In the genomic region with DNA sequence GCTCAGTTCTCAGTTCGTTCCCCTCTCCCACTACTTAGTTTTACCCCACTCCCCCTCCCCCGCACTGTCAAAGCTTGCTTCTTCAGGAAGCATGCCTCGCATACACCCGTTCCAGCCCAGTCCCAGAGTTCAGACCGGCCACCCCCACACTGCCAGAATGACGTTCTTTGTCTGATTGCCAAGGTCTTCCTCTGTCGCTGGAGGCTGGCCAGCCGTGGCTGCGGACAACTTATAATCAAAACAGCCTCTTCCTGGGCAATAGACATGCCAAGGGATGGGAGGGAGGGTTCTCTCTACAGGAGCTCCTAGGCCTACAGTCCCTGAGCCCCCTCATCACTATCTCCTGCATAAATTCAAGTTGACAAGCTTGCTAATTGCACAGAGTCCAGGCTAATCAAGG, we compare ENCODE assay signal across 9 mouse cellular contexts. TPM values are rescaled to one million over a fixed set of nuclear protein-coding genes. Genes with fewer than 3 reads are reported as not detected.
DNase-seq lines count a peak whose midpoint lies in the region; ATAC-seq and TF ChIP-seq lines count a peak whose summit lies in the region.
"Had no signal": no experiment of that assay in that cellular context is flagged by ENCODE, and none has a peak within 500 bp of the region (broad histone marks: within the 10 kb centered on the region; RNA-seq: fewer than 3 reads in every experiment).

No protein-coding gene starts in this region.

- no peak overlapping the region for H3K27ac ChIP-seq in midbrain, embryonic 11.5 days (ENCODE audit: low read depth, low read length)
- no peak overlapping the region for H3K27ac ChIP-seq in midbrain, embryonic 10.5 days (replicated peaks)
- peak overlapping the region; percentile 85 for H3K27ac ChIP-seq in forebrain, embryonic 13.5 days
- peak overlapping the region; percentile 61 for H3K27ac ChIP-seq in hindbrain, embryonic 16.5 days (ENCODE audit: low read depth, low read length)
- no peak overlapping the region for H3K27ac ChIP-seq in stomach, embryonic 15.5 days

- DNase-seq in midbrain, embryonic 11.5 days (ENCODE audit: low spot score, missing footprints), result no peak
- no peak for DNase-seq in midbrain, embryonic 10.5 days (ENCODE audit: low spot score)
- peak; percentile 42 for DNase-seq in lung, adult 2 months

- no peak overlapping the region for H3K9ac ChIP-seq in midbrain, embryonic 11.5 days (ENCODE audit: low read length)
- H3K9ac ChIP-seq in forebrain, embryonic 13.5 days, result no peak overlapping the region
- no peak overlapping the region for H3K9ac ChIP-seq in hindbrain, embryonic 16.5 days (ENCODE audit: low read depth, low read length)
- H3K9ac ChIP-seq in stomach, embryonic 15.5 days, result no peak overlapping the region

- no peak for TF ChIP-seq POLR2A in lung, adult 2 months (IDR thresholded peaks at IDR 0.05; ENCODE audit: borderline replicate concordance, extremely low read depth, low read depth, low read length)

- H3K36me3 ChIP-seq in midbrain, embryonic 11.5 days (ENCODE audit: control insufficient read depth, insufficient read depth, low read length), result peaks cover 5% of the 10 kb centered on the region; the same call in 1 of the 2 replicates
- peaks cover 71% of the 10 kb centered on the region for H3K36me3 ChIP-seq in midbrain, embryonic 10.5 days
- peaks cover 23% of the 10 kb centered on the region for H3K36me3 ChIP-seq in forebrain, embryonic 13.5 days (ENCODE audit: poor library complexity, severe bottlenecking)
- H3K36me3 ChIP-seq in hindbrain, embryonic 16.5 days (ENCODE audit: control insufficient read depth, insufficient read depth, low read length), result no peaks in the 10 kb centered on the region
- no peaks in the 10 kb centered on the region for H3K36me3 ChIP-seq in stomach, embryonic 15.5 days
- H3K36me3 ChIP-seq: G1E had no signal

- ATAC-seq in midbrain, embryonic 11.5 days (ENCODE audit: low FRiP score), result peak; percentile 55; the same call in 1 of the 2 replicates
- ATAC-seq in forebrain, embryonic 13.5 days, result peak; percentile 41
- ATAC-seq in hindbrain, embryonic 16.5 days, result peak; percentile 70
- ATAC-seq in stomach, embryonic 15.5 days (ENCODE audit: insufficient read depth, low FRiP score, low read depth), result peak; percentile 78
- ATAC-seq in activated CD4-positive, CD25-positive, alpha-beta regulatory T cell, adult 4 months, result no peak
- ATAC-seq in erythroblast, adult 5-6 weeks (replicated peaks; ENCODE audit: low FRiP score, poor library complexity, severe bottlenecking), result no peak

- H3K4me1 ChIP-seq in midbrain, embryonic 11.5 days (ENCODE audit: control insufficient read depth, insufficient read depth, low read length), result peaks cover 18% of the 10 kb centered on the region; the same call in 1 of the 2 replicates
- peaks cover 52% of the 10 kb centered on the region for H3K4me1 ChIP-seq in midbrain, embryonic 10.5 days
- peaks cover 57% of the 10 kb centered on the region for H3K4me1 ChIP-seq in forebrain, embryonic 13.5 days
- peaks cover 41% of the 10 kb centered on the region for H3K4me1 ChIP-seq in hindbrain, embryonic 16.5 days (ENCODE audit: control insufficient read depth, insufficient read depth, low read depth, low read length)
- peaks cover 7% of the 10 kb centered on the region; the same call in 1 of the 2 replicates for H3K4me1 ChIP-seq in lung, adult 2 months (ENCODE audit: control insufficient read depth, insufficient read depth, low read length)
- peaks cover 12% of the 10 kb centered on the region for H3K4me1 ChIP-seq in stomach, embryonic 15.5 days

- 44% methylated on average over 9 of the region's 9 CpGs for WGBS in midbrain, embryonic 11.5 days
- 58% methylated on average over 9 of the region's 9 CpGs for WGBS in midbrain, embryonic 10.5 days
- 20% methylated on average over 9 of the region's 9 CpGs for WGBS in forebrain, embryonic 13.5 days
- 12% methylated on average over 9 of the region's 9 CpGs for WGBS in hindbrain, embryonic 16.5 days
- WGBS in lung, adult 2 months, result 9% methylated on average over 9 of the region's 9 CpGs
- 17% methylated on average over 9 of the region's 9 CpGs for WGBS in stomach, embryonic 15.5 days

- no peaks in the 10 kb centered on the region for H3K9me3 ChIP-seq in midbrain, embryonic 11.5 days (ENCODE audit: control insufficient read depth, low read length)
- no peaks in the 10 kb centered on the region for H3K9me3 ChIP-seq in midbrain, embryonic 10.5 days (replicated peaks)
- no peaks in the 10 kb centered on the region for H3K9me3 ChIP-seq in forebrain, embryonic 13.5 days (replicated peaks)
- H3K9me3 ChIP-seq in hindbrain, embryonic 16.5 days (ENCODE audit: control insufficient read depth, low read length), result no peaks in the 10 kb centered on the region
- no peaks in the 10 kb centered on the region for H3K9me3 ChIP-seq in stomach, embryonic 15.5 days
- H3K9me3 ChIP-seq: G1E had no signal

- no peaks in the 10 kb centered on the region for H3K27me3 ChIP-seq in midbrain, embryonic 11.5 days (ENCODE audit: control insufficient read depth, insufficient read depth, low read length)
- H3K27me3 ChIP-seq in midbrain, embryonic 10.5 days (ENCODE audit: low read depth, poor library complexity, severe bottlenecking), result peaks cover 1% of the 10 kb centered on the region
- no peaks in the 10 kb centered on the region for H3K27me3 ChIP-seq in forebrain, embryonic 13.5 days
- no peaks in the 10 kb centered on the region for H3K27me3 ChIP-seq in hindbrain, embryonic 16.5 days (replicated peaks; ENCODE audit: control insufficient read depth, insufficient read depth, low read length)
- no peaks in the 10 kb centered on the region for H3K27me3 ChIP-seq in stomach, embryonic 15.5 days (replicated peaks)

- no peak for TF ChIP-seq CTCF in lung, adult 2 months (IDR thresholded peaks at IDR 0.05; ENCODE audit: insufficient read depth, low read length)

- no peak overlapping the region for H3K4me3 ChIP-seq in midbrain, embryonic 11.5 days (ENCODE audit: low read depth, low read length)
- H3K4me3 ChIP-seq in midbrain, embryonic 10.5 days, result no peak overlapping the region
- no peak overlapping the region for H3K4me3 ChIP-seq in forebrain, embryonic 13.5 days
- H3K4me3 ChIP-seq in hindbrain, embryonic 16.5 days (ENCODE audit: low read length), result no peak overlapping the region
- no peak overlapping the region for H3K4me3 ChIP-seq in lung, adult 2 months (replicated peaks; ENCODE audit: extremely low read depth, low read depth, low read length)
- H3K4me3 ChIP-seq in stomach, embryonic 15.5 days (replicated peaks), result no peak overlapping the region

- no peak overlapping the region for H3K4me2 ChIP-seq in midbrain, embryonic 11.5 days
- H3K4me2 ChIP-seq in forebrain, embryonic 13.5 days, result peak overlapping the region; percentile 27; the same call in 1 of the 2 replicates
- H3K4me2 ChIP-seq in hindbrain, embryonic 16.5 days (ENCODE audit: low read length), result no peak overlapping the region
- H3K4me2 ChIP-seq in stomach, embryonic 15.5 days, result 0 out of 2 replicates have a peak overlapping the region, but pooled peaks have one; percentile 8

RNA-seq across cellular contexts. Expression of gene Mapre3, which starts 45.8 kb away (rescaled TPM):
- 35.0 and 40.5 TPM in 2 replicates for polyA plus RNA-seq in midbrain, embryonic 11.5 days (2014; fragmentation: Nextera tagmentation; extraction: Ambion mirVana)
- polyA plus RNA-seq in midbrain, embryonic 10.5 days (2016; fragmentation: Nextera tagmentation; extraction: Ambion mirVana), result 22.9 and 38.2 TPM in 2 replicates
- polyA plus RNA-seq in forebrain, embryonic 13.5 days (2015; fragmentation: Nextera tagmentation; extraction: Ambion mirVana), result 64.1 and 72.9 TPM in 2 replicates
- polyA plus RNA-seq in hindbrain, embryonic 16.5 days (2015; fragmentation: Nextera tagmentation; extraction: Ambion mirVana), result 151 and 153 TPM in 2 replicates
- polyA plus RNA-seq in lung, adult 2 months (2012; rRNA removed), result 66.2 and 81.8 TPM in 2 replicates
- polyA plus RNA-seq in stomach, embryonic 15.5 days (2015; fragmentation: Nextera tagmentation; extraction: Ambion mirVana), result 19.7 and 21.3 TPM in 2 replicates
- 1 to 10 TPM; 2.5 to 2.7 TPM for polyA plus RNA-seq in activated CD4-positive, CD25-positive, alpha-beta regulatory T cell, adult 4 months (2017; shearing (Covaris generic))
- total RNA-seq in erythroblast, adult 5-6 weeks (2015; ENCODE audit: low replicate concordance), result 2.1 TPM in 1 of 2 replicates, not detected in the other
- 0.28 and 0.51 TPM in 2 replicates for total RNA-seq in erythroblast, adult 5-6 weeks (2017; ENCODE audit: low replicate concordance)
- polyA plus RNA-seq: G1E had no signal

RNA-seq across cellular contexts. Expression of gene Dpysl5, which starts 57.2 kb away (rescaled TPM):
- 81.4 and 89.1 TPM in 2 replicates for polyA plus RNA-seq in midbrain, embryonic 11.5 days (2014; fragmentation: Nextera tagmentation; extraction: Ambion mirVana)
- polyA plus RNA-seq in midbrain, embryonic 10.5 days (2016; fragmentation: Nextera tagmentation; extraction: Ambion mirVana), result 90.7 and 126 TPM in 2 replicates
- 118 and 134 TPM in 2 replicates for polyA plus RNA-seq in forebrain, embryonic 13.5 days (2015; fragmentation: Nextera tagmentation; extraction: Ambion mirVana)
- polyA plus RNA-seq in hindbrain, embryonic 16.5 days (2015; fragmentation: Nextera tagmentation; extraction: Ambion mirVana), result 200 and 274 TPM in 2 replicates
- polyA plus RNA-seq in lung, adult 2 months (2012; rRNA removed), result 5.6 and 7.9 TPM in 2 replicates
- 6.7 and 7.4 TPM in 2 replicates for polyA plus RNA-seq in stomach, embryonic 15.5 days (2015; fragmentation: Nextera tagmentation; extraction: Ambion mirVana)
- polyA plus RNA-seq in activated CD4-positive, CD25-positive, alpha-beta regulatory T cell, adult 4 months (2017; shearing (Covaris generic)), result not detected
- total RNA-seq in erythroblast, adult 5-6 weeks (2015; ENCODE audit: low replicate concordance), result not detected in 2 replicates
- total RNA-seq in erythroblast, adult 5-6 weeks (2017; ENCODE audit: low replicate concordance), result 0.09 TPM in 1 of 2 replicates, not detected in the other
- polyA plus RNA-seq: G1E had no signal

Comparison
In these comparisons a context has a peak if more than half of its experiments do, and no peak if none do; other contexts are left out.
1. ATAC-seq: peak in midbrain, embryonic 11.5 days (single experiment), forebrain, embryonic 13.5 days (single experiment), hindbrain, embryonic 16.5 days (single experiment) and stomach, embryonic 15.5 days (single experiment); none in activated CD4-positive, CD25-positive, alpha-beta regulatory T cell, adult 4 months (single experiment) and erythroblast, adult 5-6 weeks (single experiment).
2. H3K27ac ChIP-seq: peak in forebrain, embryonic 13.5 days (single experiment) and hindbrain, embryonic 16.5 days (single experiment); none in midbrain, embryonic 11.5 days (single experiment), midbrain, embryonic 10.5 days (single experiment) and stomach, embryonic 15.5 days (single experiment).
3. H3K4me2 ChIP-seq: peak in forebrain, embryonic 13.5 days (single experiment) and stomach, embryonic 15.5 days (single experiment); none in midbrain, embryonic 11.5 days (single experiment) and hindbrain, embryonic 16.5 days (single experiment).